Mouse (Mus musculus): ENCODE measurements at regions not wholly inside any gene's neighbourhood (a gene's known extent, or its start where the extent isn't known, plus 50 kb on each side); places are given as distances from the start of the nearest gene placed in this dataset.

DNA sequence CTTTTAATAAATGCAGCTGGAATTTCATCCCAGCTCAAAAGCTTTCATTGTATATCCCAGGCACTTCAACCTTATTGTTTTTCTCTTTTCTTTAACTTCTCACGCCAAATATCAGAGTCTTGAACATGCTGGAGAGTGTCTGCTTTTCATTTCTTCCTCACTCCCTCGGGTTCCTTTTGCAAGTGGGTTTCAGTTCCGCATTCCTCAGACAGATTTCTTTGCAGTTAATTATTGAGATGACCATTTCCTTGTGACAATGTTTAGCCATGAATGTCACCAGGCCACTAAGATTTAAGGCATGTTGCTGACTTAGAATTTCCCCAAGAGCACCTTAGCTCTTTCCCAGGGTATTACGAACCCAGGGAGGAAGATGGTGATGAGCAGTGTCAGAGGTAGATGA, 417.6 kb upstream of the Rgma start:
- TF ChIP-seq CTCF (IDR thresholded peaks at IDR 0.05; ENCODE audit: control insufficient read depth, insufficient read depth, insufficient read length) (no peak), MAX (IDR thresholded peaks at IDR 0.05) (no peak), FOSL1 (IDR thresholded peaks at IDR 0.05; ENCODE audit: insufficient read depth, low read length, poor library complexity, severe bottlenecking) (no peak), USF1 (IDR thresholded peaks at IDR 0.05; ENCODE audit: low read depth) (no peak), CEBPB (IDR thresholded peaks at IDR 0.05; ENCODE audit: low read depth) (no peak)
